Mouse (Mus musculus): ENCODE results near the gene Ing1. TPM values are rescaled to one million over a fixed set of nuclear protein-coding genes. Genes with fewer than 3 reads are reported as not detected.

Gene Ing1
- polyA plus RNA-seq (2021; fragmentation: Nextera tagmentation) = 24.3 and 25.1 TPM in 2 replicates
- long read RNA-seq, experiment 1, transcript Ing1-202 (2 exons, 1,971 nt) = major isoform, 22 of 38 reads
- long read RNA-seq, experiment 1, partial matches to known transcripts = 5 of 38 reads
- long read RNA-seq, experiment 1, other reads (novel, unspliced or antisense) = 1 of 38 reads
- long read RNA-seq, experiment 2, transcript Ing1-201 (2 exons, 2,814 nt) = minor isoform, 6 of 75 reads
- long read RNA-seq, experiment 2, transcript Ing1-206 (2 exons, 1,866 nt) = minor isoform, 5 of 75 reads
- long read RNA-seq, experiment 2, transcript Ing1-202 (2 exons, 1,971 nt) = major isoform, 55 of 75 reads
- long read RNA-seq, experiment 2, partial matches to known transcripts = 0 of 75 reads
- long read RNA-seq, experiment 2, other reads (novel, unspliced or antisense) = 5 of 75 reads

GRCm38 (mm10) chr8:11554799-11555719 is at the start of gene Ing1:
Gene Ing1, plus strand, starts transcription at chr8:11555571.

GRCm38 (mm10) chr8:11550281-11550948 is 5.0 kb upstream of the Ing1 start, which contains the start of gene Cars2:
Gene Cars2, minus strand, starts transcription at chr8:11550783.

Other genes starting within 250 kb of the Ing1 start
- gene Col4a2, start 242.8 kb upstream of the Ing1 start, polyA plus RNA-seq (2021; fragmentation: Nextera tagmentation) = 1.5 and 1.7 TPM in 2 replicates
- gene Col4a1, start 242.7 kb upstream of the Ing1 start, polyA plus RNA-seq (2021; fragmentation: Nextera tagmentation) = 2.0 and 2.7 TPM in 2 replicates
- gene Rab20, start 76.9 kb upstream of the Ing1 start, polyA plus RNA-seq (2021; fragmentation: Nextera tagmentation) = 2.0 and 9.9 TPM in 2 replicates
- gene Naxd, start 58.1 kb upstream of the Ing1 start, polyA plus RNA-seq (2021; fragmentation: Nextera tagmentation) = 157 and 167 TPM in 2 replicates
- 21.7 and 23.9 TPM in 2 replicates for gene Cars2, start 4.8 kb upstream of the Ing1 start, polyA plus RNA-seq (2021; fragmentation: Nextera tagmentation)
- gene Ankrd10, start 80.2 kb downstream of the Ing1 start, polyA plus RNA-seq (2021; fragmentation: Nextera tagmentation) = 11.6 and 12.6 TPM in 2 replicates
- not detected in 2 replicates for gene 1700016D06Rik, start 145.5 kb downstream of the Ing1 start, polyA plus RNA-seq (2021; fragmentation: Nextera tagmentation)
- gene Arhgef7, start 172.2 kb downstream of the Ing1 start, polyA plus RNA-seq (2021; fragmentation: Nextera tagmentation) = 20.9 and 22.4 TPM in 2 replicates